Mouse (Mus musculus): Measurements from ENCODE around the gene Ank2. TPM values are rescaled to one million over a fixed set of nuclear protein-coding genes. Genes with fewer than 3 reads are reported as not detected.

The Ank2 gene
- polyA plus RNA-seq, 1 experiment from 2014 or later, result 159 TPM

DNA sequence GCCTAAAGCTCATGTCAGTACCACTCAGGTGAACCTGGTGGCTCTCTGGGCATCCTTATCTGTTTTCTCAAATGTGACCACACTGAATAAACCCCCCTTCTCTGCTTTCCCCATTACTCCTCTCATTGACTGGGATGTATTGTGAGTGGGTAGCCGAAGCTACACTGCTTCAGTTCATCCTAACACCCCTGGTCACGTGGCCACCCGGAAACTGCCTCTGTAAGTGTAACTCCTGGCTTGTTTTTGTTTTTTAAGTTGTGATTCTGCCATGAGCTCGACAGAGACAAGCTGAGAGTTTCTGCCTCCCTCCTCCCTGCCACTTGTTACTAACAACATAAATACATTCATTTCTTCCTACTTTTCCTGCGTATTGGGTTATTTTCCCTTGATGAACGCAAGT is 203.2 kb downstream of the Ank2 start:
- H3K4me3 ChIP-seq, result no peak overlapping the region
- no peak for ATAC-seq (replicated peaks)
- no peak overlapping the region for H3K4me2 ChIP-seq (replicated peaks)
- H3K36me3 ChIP-seq, result no peaks in the 10 kb centered on the region
- WGBS, result 81% methylated on average over 6 of the region's 6 CpGs
- H3K9ac ChIP-seq (replicated peaks), result no peak overlapping the region
- H3K4me1 ChIP-seq, result peaks cover 28% of the 10 kb centered on the region
- H3K27me3 ChIP-seq, result no peaks in the 10 kb centered on the region
- no peaks in the 10 kb centered on the region for H3K9me3 ChIP-seq
- no peak overlapping the region for H3K27ac ChIP-seq (replicated peaks)

DNA sequence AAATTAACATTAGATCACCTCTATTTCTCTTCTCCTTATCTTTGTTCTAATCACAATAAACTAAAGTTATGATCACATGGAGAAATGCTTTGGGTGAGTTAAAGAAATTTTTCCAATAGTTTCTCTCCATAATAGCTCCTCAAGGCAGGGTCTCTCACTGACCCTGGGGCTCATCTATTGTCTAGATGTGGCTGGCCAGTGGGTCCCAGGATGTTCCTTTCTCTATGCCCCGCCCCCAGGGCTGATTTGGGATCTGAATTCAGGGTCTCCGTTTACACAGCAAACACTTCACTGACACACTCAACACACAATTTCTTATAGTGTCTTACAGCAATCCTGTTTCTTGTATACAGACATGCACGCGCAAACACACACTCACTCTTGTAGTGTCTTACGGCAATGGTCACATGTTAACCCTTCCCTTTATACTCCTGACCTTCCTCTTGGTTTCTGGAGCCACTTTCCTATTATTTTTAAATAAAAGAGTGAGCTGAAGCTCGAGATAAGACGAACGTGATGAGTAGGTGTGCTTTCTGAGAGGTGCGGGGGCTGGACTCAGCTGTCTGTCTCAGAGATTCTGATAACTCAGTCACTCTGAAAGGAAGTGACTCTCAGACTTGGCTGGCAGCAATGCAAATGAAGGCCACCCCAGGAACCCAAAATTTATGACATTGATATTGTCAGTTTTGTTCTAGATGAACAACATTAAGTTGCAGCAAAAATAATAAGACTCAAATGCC is 204.4 kb downstream of the Ank2 start:
- 69% methylated on average over 9 of the region's 9 CpGs for WGBS
- H3K27me3 ChIP-seq, result no peaks in the 10 kb centered on the region
- H3K9ac ChIP-seq (replicated peaks), result no peak overlapping the region
- H3K4me3 ChIP-seq, result no peak overlapping the region
- peak overlapping the region; percentile 14; the same call in 1 of the 2 replicates for H3K4me2 ChIP-seq (replicated peaks)
- peak overlapping the region; percentile 74 for H3K27ac ChIP-seq (replicated peaks)
- H3K36me3 ChIP-seq, result no peaks in the 10 kb centered on the region
- peaks cover 25% of the 10 kb centered on the region for H3K4me1 ChIP-seq
- no peaks in the 10 kb centered on the region for H3K9me3 ChIP-seq
- ATAC-seq (replicated peaks), result no peak

GRCm38 (mm10) chr3:127294079-127294478 is 205.1 kb downstream of the Ank2 start:
- H3K4me1 ChIP-seq, result peaks cover 28% of the 10 kb centered on the region

DNA sequence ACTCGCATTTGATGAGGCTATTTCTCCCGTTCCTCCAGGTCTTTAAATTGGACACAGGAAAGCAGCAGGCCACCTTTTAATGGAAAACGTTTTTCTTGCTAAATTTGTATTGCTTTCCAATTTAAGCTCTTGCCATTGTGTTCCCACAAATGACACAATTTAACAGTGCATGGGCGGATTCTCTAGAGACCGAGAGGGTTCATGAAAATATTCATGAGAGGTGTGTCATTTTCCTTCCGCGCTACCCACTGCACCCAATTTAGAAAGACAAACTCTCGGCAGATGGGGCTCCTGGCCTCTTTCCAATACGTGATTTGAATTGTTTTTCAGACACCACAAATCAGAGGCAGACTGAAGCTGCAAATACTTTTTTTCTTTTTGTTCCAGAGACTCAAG is 205.7 kb downstream of the Ank2 start:
- peaks cover 31% of the 10 kb centered on the region for H3K4me1 ChIP-seq

More at GRCm38 (mm10) chr3:127294079-127294478, 205.1 kb downstream of the Ank2 start:
- H3K27ac ChIP-seq (replicated peaks), result peak overlapping the region; percentile 74
- WGBS, result 15% methylated on average over 14 of the region's 14 CpGs
- ATAC-seq (replicated peaks), result peak; percentile 26; the same call in 1 of the 2 replicates
- no peaks in the 10 kb centered on the region for H3K9me3 ChIP-seq
- H3K36me3 ChIP-seq, result no peaks in the 10 kb centered on the region
- H3K4me2 ChIP-seq (replicated peaks), result peak overlapping the region; percentile 14
- H3K4me3 ChIP-seq, result no peak overlapping the region
- H3K9ac ChIP-seq (replicated peaks), result no peak overlapping the region
- no peaks in the 10 kb centered on the region for H3K27me3 ChIP-seq

GRCm38 (mm10) chr3:127292864-127293478 is 206.2 kb downstream of the Ank2 start:
- H3K36me3 ChIP-seq, result no peaks in the 10 kb centered on the region
- H3K9me3 ChIP-seq, result no peaks in the 10 kb centered on the region
- ATAC-seq (replicated peaks), result no peak
- H3K4me3 ChIP-seq, result no peak overlapping the region
- WGBS, result 89% methylated on average over 10 of the region's 10 CpGs
- no peak overlapping the region for H3K9ac ChIP-seq (replicated peaks)
- peaks cover 31% of the 10 kb centered on the region for H3K4me1 ChIP-seq
- no peak overlapping the region for H3K4me2 ChIP-seq (replicated peaks)
- H3K27me3 ChIP-seq, result no peaks in the 10 kb centered on the region
- H3K27ac ChIP-seq (replicated peaks), result peak overlapping the region; percentile 74

More for the DNA sequence above, 205.7 kb downstream of the Ank2 start:
- ATAC-seq (replicated peaks), result peak; percentile 30
- 14% methylated on average over 9 of the region's 9 CpGs for whole genome bisulfite sequencing
- H3K9ac ChIP-seq (replicated peaks), result no peak overlapping the region
- H3K9me3 ChIP-seq, result no peaks in the 10 kb centered on the region
- no peaks in the 10 kb centered on the region for H3K27me3 ChIP-seq
- peak overlapping the region; percentile 74 for H3K27ac ChIP-seq (replicated peaks)
- H3K36me3 ChIP-seq, result no peaks in the 10 kb centered on the region
- no peak overlapping the region for H3K4me3 ChIP-seq
- peak overlapping the region; percentile 14; the same call in 1 of the 2 replicates for H3K4me2 ChIP-seq (replicated peaks)

DNA sequence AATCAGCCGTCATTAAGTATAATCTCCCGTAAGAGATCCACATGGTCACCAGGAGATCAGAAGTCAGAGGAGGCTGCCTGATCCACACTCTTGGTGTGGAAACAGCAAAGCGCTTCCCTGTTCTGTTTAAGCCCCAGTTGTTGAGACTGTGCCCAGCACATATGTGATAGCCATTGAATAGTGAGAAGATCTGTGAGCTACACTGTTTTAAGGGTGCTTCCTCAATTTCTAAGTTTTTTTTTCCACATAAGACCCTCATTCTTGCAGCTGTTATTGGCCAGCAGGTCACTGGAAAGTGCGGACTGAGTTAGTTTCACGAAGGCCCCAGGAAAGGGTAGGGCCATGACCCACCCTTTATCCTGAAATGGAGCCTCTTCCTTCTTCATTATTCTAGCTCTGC is 216.9 kb downstream of the Ank2 start:
- H3K4me1 ChIP-seq, result no peaks in the 10 kb centered on the region
- H3K9me3 ChIP-seq, result no peaks in the 10 kb centered on the region
- H3K4me3 ChIP-seq, result no peak overlapping the region
- no peak for ATAC-seq (replicated peaks)
- H3K27ac ChIP-seq (replicated peaks), result no peak overlapping the region
- no peak overlapping the region for H3K4me2 ChIP-seq (replicated peaks)
- WGBS, result 94% methylated on average over 5 of the region's 5 CpGs
- H3K27me3 ChIP-seq, result no peaks in the 10 kb centered on the region
- H3K36me3 ChIP-seq, result no peaks in the 10 kb centered on the region
- no peak overlapping the region for H3K9ac ChIP-seq (replicated peaks)

GRCm38 (mm10) chr3:127281390-127281789 is 217.8 kb downstream of the Ank2 start:
- no peak overlapping the region for H3K4me2 ChIP-seq (replicated peaks)
- no peak overlapping the region for H3K4me3 ChIP-seq
- 96% methylated on average over 3 of the region's 3 CpGs for WGBS
- no peaks in the 10 kb centered on the region for H3K27me3 ChIP-seq
- H3K9me3 ChIP-seq, result no peaks in the 10 kb centered on the region
- H3K36me3 ChIP-seq, result no peaks in the 10 kb centered on the region
- H3K27ac ChIP-seq (replicated peaks), result no peak overlapping the region
- H3K9ac ChIP-seq (replicated peaks), result no peak overlapping the region
- H3K4me1 ChIP-seq, result no peaks in the 10 kb centered on the region
- no peak for ATAC-seq (replicated peaks)

- no peaks in the 10 kb centered on the region for H3K27me3 ChIP-seq
- H3K27ac ChIP-seq (replicated peaks), result no peak overlapping the region
- no peak for ATAC-seq (replicated peaks)
Measured at GRCm38 (mm10) chr3:127280376-127280775, 218.8 kb downstream of the Ank2 start.

GRCm38 (mm10) chr3:127275953-127276352 is 223.2 kb downstream of the Ank2 start:
- H3K4me3 ChIP-seq, result no peak overlapping the region
- no peaks in the 10 kb centered on the region for H3K27me3 ChIP-seq
- no peaks in the 10 kb centered on the region for H3K36me3 ChIP-seq
- no peak overlapping the region for H3K9ac ChIP-seq (replicated peaks)
- H3K4me1 ChIP-seq, result no peaks in the 10 kb centered on the region
- no peaks in the 10 kb centered on the region for H3K9me3 ChIP-seq
- H3K27ac ChIP-seq (replicated peaks), result no peak overlapping the region
- ATAC-seq (replicated peaks), result no peak
- no peak overlapping the region for H3K4me2 ChIP-seq (replicated peaks)
- WGBS, result 89% methylated on average over 6 of the region's 6 CpGs

More at GRCm38 (mm10) chr3:127280376-127280775, 218.8 kb downstream of the Ank2 start:
- Histone ChIP-seq H3K9ac (replicated peaks) (no peak overlapping the region), H3K4me1 (no peaks in the 10 kb centered on the region), H3K4me3 (no peak overlapping the region), H3K36me3 (no peaks in the 10 kb centered on the region), H3K9me3 (no peaks in the 10 kb centered on the region), H3K4me2 (replicated peaks) (no peak overlapping the region)

- H3K4me1 ChIP-seq, result peaks cover 7% of the 10 kb centered on the region; the same call in 1 of the 2 replicates
- no peak for ATAC-seq (replicated peaks)
- H3K9ac ChIP-seq (replicated peaks), result no peak overlapping the region
- no peak overlapping the region for H3K4me3 ChIP-seq
- no peaks in the 10 kb centered on the region for H3K36me3 ChIP-seq
- H3K9me3 ChIP-seq, result no peaks in the 10 kb centered on the region
- H3K27me3 ChIP-seq, result no peaks in the 10 kb centered on the region
- WGBS, result 83% methylated on average over 12 of the region's 12 CpGs
- H3K4me2 ChIP-seq (replicated peaks), result no peak overlapping the region
- no peak overlapping the region for H3K27ac ChIP-seq (replicated peaks)
Measured at GRCm38 (mm10) chr3:127272801-127273200, 226.3 kb downstream of the Ank2 start.

- Histone ChIP-seq H3K4me2 (replicated peaks) (no peak overlapping the region), H3K4me1 (peaks cover 21% of the 10 kb centered on the region), H3K9me3 (no peaks in the 10 kb centered on the region), H3K36me3 (no peaks in the 10 kb centered on the region), H3K27ac (replicated peaks) (no peak overlapping the region), H3K4me3 (no peak overlapping the region), H3K9ac (replicated peaks) (no peak overlapping the region), H3K27me3 (no peaks in the 10 kb centered on the region)
- ATAC-seq (replicated peaks), result no peak
- WGBS, result 73% methylated on average over 14 of the region's 14 CpGs
Measured at GRCm38 (mm10) chr3:127269616-127270015, 229.5 kb downstream of the Ank2 start.

DNA sequence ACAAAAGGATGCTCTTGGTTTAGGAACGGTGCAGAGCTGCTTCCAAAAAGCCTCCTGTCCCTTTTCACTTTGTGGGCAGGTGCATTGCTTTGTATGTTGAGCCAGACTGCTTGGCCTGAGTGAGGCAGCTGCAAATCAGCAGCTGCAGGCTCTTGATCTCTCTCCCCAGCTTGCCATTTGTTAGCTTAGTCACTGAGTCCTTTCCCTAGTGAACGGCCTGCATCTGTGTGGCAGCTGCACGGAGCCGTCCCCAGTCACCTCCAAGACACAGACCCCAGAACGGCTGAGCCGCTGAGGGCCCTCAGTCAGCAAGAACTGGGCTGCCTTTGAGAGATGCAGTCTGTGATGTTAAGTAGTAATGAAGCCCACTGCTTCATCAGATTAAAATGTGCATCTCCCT is 231.3 kb downstream of the Ank2 start:
- H3K4me3 ChIP-seq, result no peak overlapping the region
- ATAC-seq (replicated peaks), result peak; percentile 78
- no peak overlapping the region for H3K4me2 ChIP-seq (replicated peaks)
- 20% methylated on average over 6 of the region's 6 CpGs for WGBS
- H3K36me3 ChIP-seq, result no peaks in the 10 kb centered on the region
- no peaks in the 10 kb centered on the region for H3K27me3 ChIP-seq
- no peak overlapping the region for H3K27ac ChIP-seq (replicated peaks)
- peaks cover 21% of the 10 kb centered on the region for H3K4me1 ChIP-seq
- H3K9ac ChIP-seq (replicated peaks), result no peak overlapping the region
- H3K9me3 ChIP-seq, result no peaks in the 10 kb centered on the region

All from forebrain, embryonic 15.5 days (tissue).